Mouse (Mus musculus) urinary bladder, postnatal 10 days (tissue): ENCODE results near the gene Mkrn1.
"Not testable (repeated sequence)": the region's sequence is repeated elsewhere in the genome, so short reads cannot be mapped to it uniquely, and the experiment has no call there.

ENCODE experiments used
- DNase-seq: peaks from one replicate; pipeline ENCODE4 v3.0.0; 2022; ENCODE audit warnings: low spot score

Gene Mkrn1

GRCm38 (mm10) chr6:39419851-39420721 is at the start of gene Mkrn1:
Mkrn1 (minus strand) TSS chr6:39420462.
- DNase-seq, result peak; percentile 18

DNA sequence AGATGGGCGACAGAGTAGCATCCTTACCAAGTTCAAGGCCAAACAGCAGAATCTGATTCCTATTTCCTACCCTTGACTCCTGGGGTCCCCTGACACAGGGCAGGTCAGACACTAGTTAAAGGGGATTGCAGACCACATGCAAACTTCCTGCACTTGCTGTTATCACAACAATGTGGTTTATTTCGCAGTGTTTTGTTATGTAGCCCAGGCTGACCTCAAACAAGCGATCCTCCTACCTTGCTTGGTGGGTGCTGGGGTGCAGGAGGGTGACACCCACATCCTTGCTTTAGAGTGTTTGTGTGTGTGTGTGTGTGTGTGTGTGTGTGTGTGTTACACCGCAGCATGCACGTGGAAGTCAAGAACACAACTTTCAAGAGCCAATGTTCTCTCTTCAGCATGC is 49.2 kb upstream of the Mkrn1 start:
- DNase-seq, result no peak

DNA sequence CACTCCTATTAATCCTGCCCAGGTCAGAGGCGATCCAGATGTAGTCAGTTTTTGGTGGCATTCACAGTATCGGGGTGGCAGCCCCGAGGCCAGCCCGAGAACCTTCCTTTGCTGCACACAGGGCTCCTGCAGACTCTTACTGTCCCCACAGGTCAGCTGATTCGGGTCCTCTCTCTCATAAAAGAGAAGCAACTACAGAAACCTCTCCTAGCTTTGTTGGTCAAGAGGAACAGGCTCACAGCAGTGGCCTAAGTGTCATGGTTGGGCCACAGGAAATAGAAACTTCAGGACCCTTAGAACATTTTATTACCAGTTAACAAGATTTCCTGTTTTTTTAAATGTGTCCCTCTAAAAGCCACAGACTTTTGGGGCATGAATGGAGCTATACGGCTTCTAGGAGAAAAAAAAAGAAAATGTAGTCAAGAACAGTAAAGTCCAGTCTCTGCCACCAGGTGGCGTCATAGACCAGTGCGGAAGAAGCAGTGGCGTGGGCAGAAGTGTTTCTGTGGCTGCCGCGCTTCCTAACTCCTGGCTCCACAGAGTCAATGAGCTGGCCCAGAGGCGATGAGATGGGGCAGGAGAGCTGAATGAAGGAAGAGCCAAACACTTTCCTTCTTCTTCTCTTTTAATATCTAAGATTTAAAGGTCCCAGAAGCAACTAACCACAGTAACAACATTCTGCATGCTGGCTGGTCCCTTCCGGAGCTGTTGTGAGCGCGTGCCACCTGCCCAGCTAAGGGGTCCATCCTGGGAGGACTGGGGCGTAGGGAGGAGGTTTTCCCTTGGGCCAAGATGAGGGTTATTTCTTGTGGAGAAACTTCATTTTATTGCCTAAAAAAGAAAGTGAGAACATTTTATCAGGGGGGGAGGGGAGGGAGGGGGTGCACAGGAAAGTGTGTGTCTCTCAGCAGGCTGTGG is 42.6 kb upstream of the Mkrn1 start:
- DNase-seq, result no peak

DNA sequence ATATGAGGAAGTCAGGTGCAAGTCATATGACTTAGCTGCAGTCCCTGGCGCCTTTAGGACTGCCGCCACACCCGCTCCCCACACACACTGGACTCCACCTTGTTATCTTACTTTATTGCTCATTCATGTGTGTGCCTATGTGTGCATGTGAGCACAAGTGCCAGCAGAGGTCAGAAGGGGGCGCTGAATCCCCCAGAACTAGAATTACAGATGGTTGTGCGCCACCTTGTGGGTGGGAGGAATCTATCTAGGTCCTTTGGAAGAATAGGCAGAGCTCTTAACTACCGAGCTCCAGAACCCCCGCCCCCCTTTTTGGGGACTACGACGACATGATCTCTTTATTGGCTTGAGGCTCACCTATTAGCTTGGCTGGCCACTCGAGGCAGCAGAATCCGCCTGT is 39.8 kb upstream of the Mkrn1 start:
- DNase-seq, result no peak

- DNase-seq, result no peak
Measured at GRCm38 (mm10) chr6:39455339-39456160, 35.3 kb upstream of the Mkrn1 start.

GRCm38 (mm10) chr6:39454616-39455015 is 34.4 kb upstream of the Mkrn1 start:
- DNase-seq, result no peak

- DNase-seq, result no peak
Measured at GRCm38 (mm10) chr6:39453564-39453963, 33.3 kb upstream of the Mkrn1 start.

DNA sequence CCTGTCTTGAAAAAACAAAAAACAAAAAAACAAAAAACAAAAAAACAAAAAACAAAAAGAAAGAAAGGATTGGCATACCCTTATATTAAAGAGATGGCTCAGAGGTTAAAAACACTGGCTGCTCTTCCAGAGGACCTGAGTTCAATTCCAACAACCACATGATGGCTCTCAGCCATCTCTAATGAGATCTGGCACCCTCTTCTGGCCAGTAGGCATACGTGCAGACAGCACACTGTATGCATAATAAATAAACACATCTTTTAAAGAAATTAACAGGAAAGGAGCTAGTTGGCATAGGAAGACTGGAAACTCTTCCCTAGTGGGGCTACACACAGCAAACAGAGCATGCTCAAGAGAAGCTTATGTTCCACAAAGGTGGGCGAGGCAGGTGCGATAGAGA is 30.8 kb upstream of the Mkrn1 start:
- DNase-seq, result no peak

DNA sequence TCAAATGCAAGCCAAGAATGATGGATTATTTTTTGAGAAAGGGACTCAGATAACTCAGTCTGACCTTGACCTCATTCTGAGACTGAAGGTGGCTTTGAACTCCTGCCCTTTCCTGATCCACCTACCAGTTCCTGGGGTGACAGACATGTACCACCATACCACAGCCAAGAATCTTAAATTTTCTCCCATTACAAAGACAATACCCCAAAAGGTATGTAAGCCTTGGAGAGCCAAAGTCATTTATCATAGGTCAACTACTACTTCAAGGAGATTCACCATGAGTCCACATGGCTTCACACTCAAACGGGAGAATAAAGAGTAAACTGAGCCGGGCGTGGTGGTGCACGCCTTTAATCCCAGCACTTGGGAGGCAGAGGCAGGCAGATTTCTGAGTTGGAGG is 30.3 kb upstream of the Mkrn1 start:
- DNase-seq, result no peak

DNA sequence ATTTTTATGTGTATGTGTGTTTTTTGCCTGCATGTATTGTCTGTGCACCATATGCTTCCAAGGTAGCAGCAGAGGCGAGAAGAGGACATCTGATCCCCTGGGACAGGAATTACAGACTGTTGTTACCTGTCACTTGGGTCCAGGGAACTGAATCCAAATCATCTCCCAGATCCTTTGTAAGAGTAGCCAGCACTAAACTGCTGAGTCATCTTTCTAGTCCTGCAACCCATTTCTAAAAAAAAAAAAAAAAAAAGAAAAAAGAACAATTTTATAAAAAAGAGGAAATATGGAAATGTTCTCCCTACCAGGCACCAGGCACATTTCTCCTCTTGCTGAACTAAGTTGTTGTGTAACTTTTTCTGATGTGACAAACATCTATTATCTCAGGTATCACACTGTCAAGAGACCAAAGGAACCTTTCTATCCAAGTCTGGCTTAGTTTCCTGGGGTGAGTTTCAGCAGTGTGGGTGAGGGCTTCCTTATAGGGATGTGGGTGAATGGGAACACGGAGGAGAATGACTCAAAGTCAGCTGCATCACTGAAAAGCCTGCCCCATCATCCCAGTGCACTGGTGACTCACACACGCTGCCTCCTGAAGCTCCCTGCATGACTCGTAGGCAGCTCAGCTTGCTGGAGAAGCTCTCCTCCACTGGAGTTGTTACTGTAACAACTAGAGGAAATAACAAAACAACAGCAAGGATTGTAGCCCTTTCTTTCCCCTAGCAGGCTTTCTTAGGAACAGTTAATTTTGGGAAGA is 27.3 kb upstream of the Mkrn1 start:
- DNase-seq, result no peak

DNA sequence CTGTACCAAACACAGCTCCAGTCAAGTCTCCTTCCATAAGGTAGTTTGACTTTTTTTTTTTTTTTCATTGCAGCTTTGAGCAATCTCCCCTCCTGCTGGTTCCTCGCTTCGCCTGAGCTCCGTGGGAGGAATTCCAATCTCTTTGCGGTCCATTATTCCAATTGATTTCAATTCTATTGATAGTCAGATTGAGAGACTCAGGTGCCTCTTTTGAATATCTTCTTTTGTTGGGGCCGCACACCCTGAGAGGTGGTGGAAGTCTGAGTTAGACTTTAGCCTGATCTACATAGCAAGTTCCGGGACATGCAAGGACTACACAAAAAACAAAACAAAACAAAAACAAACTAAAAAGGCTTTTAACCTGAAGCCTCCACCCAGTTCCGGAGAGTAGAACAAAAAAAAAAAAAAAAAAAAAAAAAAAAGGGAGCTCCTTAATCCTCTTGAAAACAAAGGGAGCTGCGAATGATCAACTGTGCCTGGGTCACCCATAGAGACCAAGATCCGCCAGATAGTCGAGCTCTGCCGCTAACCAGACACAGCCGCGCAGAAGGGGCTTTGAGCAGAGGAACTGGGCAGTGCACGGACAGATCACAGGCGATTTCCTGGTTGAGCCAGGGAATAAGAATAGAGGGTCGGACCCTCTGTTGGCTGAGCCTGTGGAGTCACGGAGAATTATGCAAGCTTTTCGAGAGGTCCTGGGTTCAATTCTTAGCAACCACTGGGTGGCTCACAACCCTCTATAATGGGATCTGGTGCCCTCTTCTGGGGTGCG is 25.7 kb upstream of the Mkrn1 start:
- no peak for DNase-seq

DNA sequence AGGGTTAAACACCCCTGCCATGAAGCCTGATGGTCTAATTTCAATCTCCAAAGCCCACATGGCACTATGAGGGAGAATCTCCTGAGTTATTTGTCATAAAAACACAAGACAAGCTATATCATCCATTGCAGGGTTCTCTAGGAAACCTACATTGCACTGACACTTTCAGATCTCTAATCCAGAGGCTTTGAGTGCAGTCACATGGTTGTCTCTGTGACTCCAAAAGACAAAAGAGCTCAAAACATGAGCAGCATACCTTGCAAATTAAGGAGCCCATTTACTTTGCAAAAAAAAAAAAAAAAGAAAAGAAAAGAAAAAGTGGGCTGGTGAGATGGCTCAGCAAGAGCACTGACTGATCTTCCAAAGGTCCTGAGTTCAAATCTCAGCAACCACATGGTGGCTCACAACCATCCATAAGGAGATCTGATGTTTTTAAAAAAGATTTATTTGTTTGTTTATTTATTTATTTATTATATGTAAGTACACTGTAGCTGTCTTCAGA is 22.6 kb upstream of the Mkrn1 start:
- DNase-seq, result no peak

DNA sequence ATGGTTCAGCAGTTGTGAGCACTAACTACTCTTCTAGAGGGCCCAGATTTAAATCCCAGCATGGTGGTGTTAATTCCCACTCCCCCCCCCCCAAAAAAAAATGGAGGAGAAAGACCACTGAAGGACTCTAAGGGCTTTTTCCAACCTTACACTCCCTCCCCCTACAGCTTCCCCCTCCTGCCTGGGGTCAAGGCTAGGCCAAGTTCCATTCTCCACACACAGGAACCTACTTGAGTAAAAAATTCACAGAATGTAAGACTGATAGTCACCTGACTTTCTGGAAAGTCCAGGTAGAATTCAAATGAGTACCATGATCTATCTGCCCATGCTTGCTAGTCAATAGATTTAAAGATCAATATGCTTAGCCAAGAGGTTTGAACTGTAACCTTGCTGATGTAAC is 19.9 kb upstream of the Mkrn1 start:
- DNase-seq, result no peak

DNA sequence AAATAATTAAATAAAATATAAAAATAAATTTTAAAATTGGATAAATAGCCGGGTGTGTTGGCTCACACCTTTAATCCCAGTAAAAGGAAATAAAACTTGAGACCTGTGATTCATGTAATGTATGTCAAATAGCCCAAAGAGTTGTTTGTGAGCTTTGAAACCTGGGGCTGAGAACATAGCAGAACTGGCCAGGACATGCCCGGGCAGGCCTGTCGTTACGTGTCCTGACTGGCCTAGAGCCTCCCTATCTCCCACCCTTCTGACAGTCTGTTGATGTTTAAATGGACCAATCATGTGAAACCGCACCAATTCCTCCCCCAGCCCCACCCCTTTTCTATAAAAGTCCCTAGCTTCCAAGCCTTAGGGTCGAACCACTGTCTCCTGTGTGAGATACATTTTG is 17.3 kb upstream of the Mkrn1 start:
- DNase-seq, result not testable (repeated sequence)

DNA sequence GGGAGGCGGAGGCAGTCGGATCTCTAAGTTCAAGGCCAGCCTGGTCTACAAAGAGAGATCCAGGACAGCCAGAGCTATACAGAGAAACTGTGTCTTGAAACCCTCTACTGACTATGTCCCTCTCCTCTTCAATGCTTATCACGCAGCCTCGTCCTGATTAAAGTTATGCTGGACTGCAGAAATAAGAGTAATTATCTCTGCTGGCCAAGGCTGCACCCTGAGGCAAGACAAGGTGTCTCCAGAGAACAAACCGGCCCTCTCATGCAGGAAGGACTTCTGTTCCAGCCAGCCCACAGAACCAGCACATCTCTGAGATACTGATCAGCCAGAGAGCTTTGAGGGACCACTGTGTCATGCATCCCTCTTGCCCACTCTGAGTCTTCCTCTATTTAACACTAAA is 15.6 kb upstream of the Mkrn1 start:
- no peak for DNase-seq

DNA sequence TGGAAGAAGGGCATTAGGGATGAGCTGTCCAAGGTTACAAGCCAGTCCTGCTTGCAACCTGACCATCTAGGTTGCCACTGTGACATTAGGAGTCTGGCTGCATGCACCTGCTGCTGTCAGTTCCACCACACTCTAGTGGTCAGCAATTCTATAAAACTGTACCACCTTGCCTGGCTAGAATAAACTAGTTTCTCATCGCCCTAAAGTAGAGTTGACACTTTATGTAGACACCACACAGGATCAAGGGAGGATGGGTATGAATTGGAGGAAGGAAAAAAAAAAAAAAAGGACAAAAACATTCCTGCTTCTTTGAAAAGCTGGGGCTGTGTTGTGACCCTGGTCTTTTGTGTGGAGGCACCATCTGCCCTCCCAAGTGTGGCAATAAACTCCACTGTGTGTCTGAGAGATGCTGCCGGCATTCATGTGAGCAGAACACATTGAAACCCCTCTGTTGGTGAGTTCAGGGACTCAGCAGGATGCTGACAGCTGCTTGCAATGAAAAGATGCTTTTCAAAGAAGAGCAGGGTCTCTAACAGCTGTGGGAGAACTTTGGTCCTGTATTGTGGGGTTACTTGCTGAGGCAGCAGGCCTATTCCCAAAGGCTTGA is 14.7 kb upstream of the Mkrn1 start:
- DNase-seq, result no peak

GRCm38 (mm10) chr6:39434111-39434885 is 14.0 kb upstream of the Mkrn1 start:
- no peak for DNase-seq

- no peak for DNase-seq
Measured at GRCm38 (mm10) chr6:39433701-39434100, 13.4 kb upstream of the Mkrn1 start.

GRCm38 (mm10) chr6:39433174-39433573 is 12.9 kb upstream of the Mkrn1 start:
- DNase-seq, result no peak
